Mouse (Mus musculus): Measurements from ENCODE around the gene Tead3.
A peak's percentile ranks its signal among the peaks of the same experiment; 100 is the strongest.

The Tead3 gene

DNA sequence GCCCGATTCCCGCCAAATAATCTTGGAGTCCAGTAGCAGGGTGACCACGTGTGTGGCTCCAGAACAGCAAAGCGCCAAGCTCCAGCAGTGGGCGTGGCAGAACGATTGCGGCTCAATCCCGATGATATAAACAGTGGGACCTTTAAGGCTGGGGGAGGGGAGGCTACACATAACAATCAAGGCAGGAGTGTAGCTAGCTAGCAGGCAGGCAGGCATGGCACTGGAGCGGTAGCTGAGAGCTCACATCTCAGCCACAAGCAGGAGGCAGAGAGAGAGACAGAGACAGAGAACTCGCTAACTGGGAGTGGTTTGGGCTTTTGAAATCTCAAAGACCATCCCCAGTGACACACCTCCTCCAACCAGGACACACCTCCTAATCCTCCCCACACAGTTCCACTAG is 45.4 kb downstream of the Tead3 start:
- DNase-seq (ENCODE audit: low spot score): no peak

DNA sequence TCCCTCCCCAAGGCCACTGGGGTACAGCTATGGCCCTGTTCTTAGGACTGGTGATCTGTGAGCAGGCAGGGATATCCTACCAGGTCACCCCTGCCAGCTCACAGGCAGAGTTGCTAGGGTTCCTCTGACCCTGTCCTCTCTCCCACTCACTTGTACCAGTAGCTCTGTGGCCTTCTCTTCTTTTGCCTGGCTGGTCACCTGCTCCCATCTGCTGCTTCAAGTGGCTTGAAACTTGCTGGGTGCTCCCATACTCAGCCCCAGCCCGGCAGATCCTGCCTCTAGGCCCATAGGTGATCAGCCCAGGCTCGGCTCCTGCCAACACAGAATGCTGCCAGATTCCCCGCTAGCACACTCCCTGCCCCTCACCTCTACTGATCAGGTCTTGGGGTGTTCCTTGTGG is 49.8 kb downstream of the Tead3 start:
- no peak for DNase-seq (ENCODE audit: low spot score)

DNA sequence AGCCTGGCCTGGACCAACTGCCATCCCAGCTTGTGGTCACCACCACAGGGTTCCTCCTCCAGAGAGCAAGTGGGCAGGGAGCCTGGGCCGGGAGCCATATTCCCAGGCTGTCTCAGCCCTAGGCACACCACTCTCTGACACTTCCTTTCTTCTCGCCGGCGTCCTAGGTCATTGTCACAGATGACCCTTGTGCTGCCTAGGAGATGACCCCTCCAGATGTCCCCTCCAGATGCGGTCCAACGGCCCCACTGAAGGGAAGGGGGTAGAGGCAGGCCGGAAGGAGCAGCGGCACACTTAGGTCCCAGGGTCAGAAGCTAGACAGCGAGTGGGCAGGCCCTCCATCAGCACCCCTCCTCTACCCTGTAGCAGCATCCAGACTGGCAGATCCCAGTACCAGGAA is 50.3 kb downstream of the Tead3 start:
- peak; percentile 51 for DNase-seq (ENCODE audit: low spot score)

DNA sequence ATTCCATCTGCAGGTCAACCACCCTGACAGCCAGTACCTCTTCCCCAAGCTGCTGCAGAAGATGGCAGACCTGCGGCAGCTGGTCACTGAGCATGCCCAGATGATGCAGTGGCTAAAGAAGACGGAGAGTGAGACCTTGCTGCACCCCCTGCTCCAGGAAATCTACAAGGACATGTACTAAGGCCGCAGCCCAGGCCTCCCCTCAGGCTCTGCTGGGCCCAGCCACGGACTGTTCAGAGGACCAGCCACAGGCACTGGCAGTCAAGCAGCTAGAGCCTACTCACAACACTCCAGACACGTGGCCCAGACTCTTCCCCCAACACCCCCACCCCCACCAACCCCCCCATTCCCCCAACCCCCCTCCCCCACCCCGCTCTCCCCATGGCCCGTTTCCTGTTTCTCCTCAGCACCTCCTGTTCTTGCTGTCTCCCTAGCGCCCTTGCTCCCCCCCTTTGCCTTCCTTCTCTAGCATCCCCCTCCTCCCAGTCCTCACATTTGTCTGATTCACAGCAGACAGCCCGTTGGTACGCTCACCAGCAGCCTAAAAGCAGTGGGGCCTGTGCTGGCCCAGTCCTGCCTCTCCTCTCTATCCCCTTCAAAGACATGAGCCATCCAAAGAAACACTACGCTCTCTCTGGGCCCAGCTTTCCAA is 50.8 kb downstream of the Tead3 start:
- DNase-seq (ENCODE audit: low spot score): no peak

DNA sequence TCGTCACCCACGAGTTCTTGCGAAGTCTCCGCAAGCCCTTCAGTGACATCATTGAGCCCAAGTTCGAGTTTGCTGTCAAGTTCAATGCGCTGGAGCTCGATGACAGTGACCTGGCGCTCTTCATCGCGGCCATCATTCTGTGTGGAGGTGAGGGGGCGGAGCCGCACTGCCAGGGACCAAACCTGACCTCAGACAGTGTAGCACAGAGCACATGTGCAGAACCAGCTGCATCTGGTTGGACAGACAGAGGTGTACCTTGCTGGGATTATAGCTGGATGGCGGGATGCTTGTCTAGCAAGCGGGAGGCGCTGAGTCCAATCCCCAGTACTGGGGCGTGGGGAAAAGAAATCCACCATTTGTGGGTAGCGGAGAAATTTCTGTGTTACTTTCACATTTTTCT is 51.7 kb downstream of the Tead3 start:
- no peak for DNase-seq (ENCODE audit: low spot score)

DNA sequence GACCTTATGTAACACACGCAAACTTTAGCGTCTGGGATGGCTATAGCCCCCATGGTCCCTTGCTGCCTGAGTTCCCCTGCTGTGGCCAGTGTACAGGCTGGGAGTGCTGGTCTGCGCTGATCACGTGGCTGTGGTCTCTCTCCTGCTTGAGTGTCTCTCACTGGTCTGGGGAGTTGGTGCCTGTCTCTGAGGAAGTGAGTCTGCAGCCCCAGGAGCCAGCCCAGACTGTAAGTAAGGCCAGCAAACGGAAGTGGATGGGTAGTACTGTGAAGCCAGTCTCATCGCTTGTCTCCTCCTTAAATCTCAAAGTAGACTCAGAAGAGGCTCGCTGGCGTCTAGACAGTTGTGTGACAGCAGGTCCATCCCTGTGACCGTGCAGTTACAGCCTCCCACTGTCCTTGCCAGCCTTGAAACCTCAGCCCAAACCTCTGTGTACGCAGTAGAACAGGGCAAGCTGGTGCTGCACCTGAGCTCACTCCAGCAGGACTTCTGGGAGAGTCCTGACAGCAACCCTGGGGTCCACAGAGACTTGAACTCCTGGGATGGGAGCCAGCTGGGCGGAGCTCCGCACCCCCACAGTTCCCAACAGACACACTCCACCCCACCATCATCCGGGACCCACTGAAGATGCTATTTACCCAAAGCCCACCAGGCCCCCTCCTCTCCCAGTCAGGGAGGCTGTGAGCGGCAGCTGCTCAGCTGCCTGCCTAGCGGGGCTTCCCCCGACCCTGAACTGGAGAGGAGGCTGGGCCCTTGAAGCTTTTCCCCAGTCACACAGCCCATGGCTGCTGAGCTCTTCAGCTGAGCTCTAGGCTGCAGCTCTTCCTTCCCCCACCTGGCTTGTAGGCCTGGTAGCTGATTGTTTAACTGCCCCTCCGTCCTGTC is 55.9 kb downstream of the Tead3 start:
- no peak for DNase-seq (ENCODE audit: low spot score)

DNA sequence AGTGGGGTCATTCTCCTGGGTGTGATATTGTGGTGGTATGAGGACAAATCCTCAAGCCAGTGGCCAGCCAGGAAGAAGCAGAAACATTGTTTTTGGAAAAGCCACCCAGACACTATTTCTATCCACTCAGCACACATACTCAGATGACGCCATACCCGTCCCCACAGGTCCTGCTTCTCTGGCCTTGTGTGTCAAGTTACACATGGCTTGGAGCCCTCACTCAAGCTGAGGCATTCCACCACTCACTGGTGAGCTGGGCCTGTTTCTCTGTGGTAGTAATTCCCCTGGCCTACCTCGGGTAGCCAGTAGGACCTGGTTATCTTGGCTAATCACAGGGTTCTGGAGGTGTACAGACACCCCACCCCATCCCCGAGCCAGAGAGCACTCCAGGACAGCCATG is 56.9 kb downstream of the Tead3 start:
- no peak for DNase-seq (ENCODE audit: low spot score)

DNA sequence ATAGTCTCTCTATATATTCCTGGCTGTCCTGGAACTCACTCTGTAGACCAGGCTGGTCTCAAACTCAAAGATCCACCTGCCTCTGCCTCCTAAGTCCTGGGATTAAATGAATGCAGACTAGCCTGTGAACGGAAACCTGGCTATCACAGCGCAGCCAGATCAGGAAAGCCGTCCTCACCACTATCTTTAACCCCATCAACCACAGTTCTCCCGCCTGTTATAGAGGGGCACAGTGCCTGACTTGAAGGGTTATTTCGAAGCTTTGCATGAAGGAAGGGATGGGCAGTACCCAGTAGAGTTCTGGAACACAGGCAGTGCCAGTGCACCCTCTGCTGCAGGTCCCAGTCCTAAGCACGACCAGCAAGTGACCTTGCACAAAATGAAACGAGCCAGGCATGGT is 59.3 kb downstream of the Tead3 start:
- no peak for DNase-seq (ENCODE audit: low spot score)

DNA sequence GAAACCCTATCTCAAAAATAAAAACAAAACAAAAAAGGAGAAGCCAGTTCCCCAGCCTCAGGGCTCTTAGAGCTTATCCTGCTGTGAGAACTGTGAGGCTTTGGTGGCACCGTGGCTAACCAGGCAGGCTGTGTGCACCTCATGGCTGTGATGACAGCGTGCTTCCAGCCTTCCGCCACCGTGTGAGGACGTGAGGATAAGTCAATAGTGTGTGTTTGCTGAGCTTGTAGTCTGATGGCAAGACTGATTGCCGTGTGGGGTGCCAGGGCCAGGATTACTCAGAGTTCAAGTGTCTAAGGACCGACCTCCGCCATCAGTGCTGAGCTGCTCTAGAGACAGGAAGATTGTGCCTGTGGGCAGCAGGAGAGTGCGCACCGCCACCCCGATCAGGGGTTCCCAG is 59.9 kb downstream of the Tead3 start:
- DNase-seq (ENCODE audit: low spot score): no peak

DNA sequence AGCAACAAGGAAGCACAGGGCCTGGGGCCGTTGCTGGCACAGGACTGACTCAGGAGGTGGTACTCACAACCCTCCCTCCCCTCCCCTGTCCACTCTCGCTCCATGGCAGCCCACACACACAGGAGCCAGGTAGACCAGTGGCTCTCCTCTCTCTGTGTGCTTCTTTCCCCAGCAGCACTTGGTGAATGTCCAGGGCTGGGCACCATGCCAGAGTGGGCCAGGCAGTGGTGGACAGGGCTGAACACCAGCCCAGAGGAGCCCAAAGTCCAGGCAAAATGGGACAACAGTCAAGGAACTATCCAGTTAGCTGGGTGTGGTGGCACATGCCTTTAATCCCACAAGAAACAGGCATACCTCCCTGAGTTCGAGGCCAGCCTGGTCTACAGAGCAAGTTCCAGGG is 60.4 kb downstream of the Tead3 start:
- DNase-seq (ENCODE audit: low spot score): no peak

DNA sequence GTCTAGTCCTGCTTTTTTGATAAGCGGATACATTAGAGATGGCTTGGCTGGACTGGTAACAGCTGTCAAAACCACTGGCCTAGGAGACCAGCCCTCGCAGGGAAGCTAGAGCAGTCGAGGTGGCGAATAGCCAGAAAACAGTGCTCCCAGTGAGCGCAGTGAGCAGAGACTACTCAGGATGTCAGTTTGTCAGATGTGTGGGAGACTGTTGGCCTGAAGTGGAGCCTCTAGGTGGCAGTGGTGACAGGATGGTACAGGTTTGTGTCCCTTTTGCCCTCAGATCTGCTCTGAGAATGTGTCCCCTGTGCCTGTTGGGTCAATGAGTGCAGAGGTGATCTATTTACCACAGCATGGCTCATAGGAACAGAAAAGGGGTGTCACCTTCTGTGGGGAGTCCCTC is 62.6 kb downstream of the Tead3 start:
- DNase-seq (ENCODE audit: low spot score): no peak

DNA sequence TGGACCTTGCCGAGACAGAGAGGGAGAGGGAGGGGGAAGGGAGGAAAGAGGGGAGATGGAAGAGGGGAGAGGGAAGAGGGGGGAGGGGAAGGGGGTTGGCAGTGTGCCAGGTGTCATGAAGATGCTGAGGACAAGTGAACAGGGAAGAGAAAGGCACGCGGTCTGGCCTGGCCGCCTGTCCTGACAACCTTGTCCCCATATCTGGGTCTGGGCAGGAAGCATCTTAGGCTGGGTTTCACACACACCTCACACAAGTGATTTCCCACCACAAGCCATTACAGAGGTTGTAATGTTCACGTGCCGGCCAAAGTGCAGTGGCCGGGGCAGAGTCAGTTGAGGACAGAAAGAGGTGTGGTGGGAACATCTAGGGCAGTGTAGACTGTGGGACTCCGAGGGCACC is 63.0 kb downstream of the Tead3 start:
- no peak for DNase-seq (ENCODE audit: low spot score)

DNA sequence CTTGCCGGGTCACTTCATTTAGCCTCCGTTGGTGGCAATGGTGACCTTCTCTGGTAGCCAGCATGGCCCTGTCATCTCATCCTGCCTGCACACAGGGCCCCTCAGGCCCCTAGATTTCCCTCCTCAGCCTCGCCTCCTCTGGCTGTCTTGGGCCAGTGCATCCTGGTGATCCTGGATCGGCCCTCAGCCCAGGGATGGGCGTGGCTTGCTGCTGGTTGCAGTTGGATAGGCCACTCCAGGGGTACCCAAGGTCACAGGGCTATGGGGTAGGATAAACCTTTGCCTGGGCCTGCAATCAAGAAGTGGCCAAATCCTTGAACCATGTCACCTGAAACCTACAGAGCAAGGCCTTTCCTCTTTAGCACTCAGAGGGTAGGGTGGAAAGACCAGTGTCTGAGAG is 63.7 kb downstream of the Tead3 start:
- no peak for DNase-seq (ENCODE audit: low spot score)

DNA sequence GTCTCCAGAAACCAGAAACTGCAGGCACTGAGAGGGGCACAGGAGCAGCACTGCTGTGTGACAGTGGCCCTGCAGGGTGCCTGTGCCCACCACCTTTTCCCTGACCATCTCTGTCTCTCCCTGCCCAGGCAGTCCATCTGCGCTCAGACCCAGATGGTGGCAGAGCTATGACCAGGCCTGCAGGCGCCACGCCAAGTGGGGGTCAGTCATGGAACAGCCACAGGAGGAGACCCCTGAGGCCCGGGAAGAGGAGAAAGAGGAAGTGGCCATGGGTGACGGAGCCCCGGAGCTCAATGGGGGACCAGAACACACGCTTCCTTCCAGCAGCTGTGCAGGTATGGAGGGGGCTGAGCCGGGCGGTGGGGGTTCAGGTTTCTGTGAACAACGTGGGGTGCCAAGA is 64.5 kb downstream of the Tead3 start:
- DNase-seq (ENCODE audit: low spot score): no peak

DNA sequence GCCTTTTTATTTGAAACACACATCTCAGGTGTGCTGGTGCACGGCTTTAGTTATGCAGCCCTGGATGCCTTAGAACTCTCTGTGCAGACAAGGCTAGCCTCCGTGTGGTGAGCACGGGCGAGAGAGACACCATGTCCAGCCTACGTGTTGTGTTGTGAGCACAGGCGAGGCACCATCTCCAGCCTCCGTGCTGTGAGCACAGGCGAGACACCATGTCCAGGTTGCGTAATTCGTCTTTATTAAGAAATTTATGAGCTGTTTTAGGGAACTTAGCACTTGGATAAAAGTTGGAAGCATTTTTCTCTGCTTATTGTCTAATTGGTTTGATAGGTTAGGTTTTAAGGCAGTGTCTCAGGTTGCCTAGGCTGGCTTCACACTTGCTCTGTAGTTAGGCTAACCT is 67.4 kb downstream of the Tead3 start:
- DNase-seq (ENCODE audit: low spot score): no peak

DNA sequence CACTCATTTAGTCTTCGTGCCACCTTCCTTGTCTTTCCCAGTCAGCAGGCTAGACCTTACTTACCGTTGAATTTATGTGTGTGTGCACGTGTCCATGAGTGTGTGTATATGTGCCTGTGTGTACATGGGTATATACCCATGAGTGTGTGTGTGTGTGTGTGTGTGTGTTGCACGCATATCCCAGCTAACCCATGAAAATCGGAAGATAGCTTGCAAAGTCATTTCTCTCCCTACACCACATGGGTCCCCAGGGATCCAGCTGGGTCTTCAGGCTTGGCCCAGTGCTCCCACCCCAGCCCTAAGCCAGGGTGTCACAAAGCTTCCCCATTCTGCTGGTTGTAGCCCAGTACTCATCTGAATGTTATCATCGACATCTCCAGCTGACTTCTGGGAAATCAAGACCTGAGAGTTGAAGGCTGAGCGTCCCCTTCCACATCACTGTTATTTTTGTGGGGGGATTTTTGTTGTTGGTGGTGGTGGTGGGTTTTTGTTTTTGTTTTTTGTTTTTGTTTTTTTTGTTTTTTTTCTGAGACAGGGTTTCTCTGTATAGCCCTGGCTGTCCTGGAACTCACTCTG is 68.7 kb downstream of the Tead3 start:
- no peak for DNase-seq (ENCODE audit: low spot score)

Measured in embryo, embryonic 10.5 days (tissue).